Mouse (Mus musculus) ovary, adult 10 weeks (tissue): ENCODE data around the gene Rps12-ps3. TPM values are rescaled to one million over a fixed set of nuclear protein-coding genes. Genes with fewer than 3 reads are reported as not detected.

Source experiments
- polyA plus RNA-seq: library from polyadenylated mRNA; stranded (reverse); fragments of 350-450 nt; fragmentation: Illumina TruSeq; extraction: RNeasy Lipid Tissue Mini Kit (QIAGEN cat#74804); gene quantifications from one replicate; pipeline ENCODE4 v1.2.3, GENCODE M21; 2014

Rps12-ps3 gene
- 1.5 TPM for polyA plus RNA-seq

DNA sequence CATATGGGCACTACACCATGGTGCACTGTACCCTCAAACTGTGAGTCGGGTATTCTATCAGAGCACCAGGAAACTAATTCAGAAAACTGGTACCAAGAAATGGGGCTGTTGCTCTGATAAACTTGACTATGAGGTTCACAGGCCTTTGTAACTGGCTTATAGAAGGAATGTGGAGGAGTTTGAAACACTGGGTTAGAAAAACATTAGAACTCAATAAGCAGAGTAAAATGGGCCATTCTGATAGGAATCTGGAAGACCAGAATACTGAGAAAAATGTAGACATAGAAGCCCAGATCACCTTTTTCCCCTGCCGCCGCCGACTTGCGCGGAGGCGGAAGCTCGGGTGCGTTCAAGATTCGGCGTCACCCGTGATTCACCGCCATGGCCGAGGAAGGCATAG lies at the start of gene Rps12-ps3:
Rps12-ps3 (plus strand) TSS at position 301 of the 400 bp plus-strand sequence.

DNA sequence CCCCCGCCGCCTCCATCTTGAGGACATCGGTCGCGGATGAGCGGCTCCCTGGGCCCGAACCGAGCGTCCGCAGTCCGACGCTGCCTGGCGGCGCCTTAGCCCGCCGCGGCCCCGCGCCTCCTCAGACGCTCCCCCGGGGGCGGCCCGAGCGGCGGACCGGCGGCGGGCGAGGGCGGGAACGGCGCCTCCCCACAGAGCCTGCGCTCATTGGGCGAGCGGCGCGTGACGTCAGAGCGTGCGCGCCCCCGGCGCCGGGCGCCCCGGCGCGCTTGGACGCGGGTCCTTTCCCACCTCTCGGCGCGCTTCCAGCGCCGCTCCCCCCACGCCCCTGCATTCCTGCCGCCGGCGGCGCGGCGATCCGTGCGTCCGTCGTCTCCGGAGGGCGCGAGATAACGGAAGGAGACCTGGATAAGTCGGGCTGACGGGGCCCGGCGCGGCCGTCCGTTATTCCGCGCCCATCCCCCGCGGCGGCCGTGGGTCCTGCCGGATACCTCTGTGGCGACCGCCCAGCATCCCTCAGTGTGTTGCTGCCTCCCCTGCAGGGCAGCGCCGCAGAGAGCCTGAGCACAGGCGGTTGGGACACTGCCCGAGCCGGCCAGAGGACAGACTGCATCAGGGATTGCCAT lies 23.7 kb downstream of the Rps12-ps3 start, which contains the start of gene Pdzd8:
Pdzd8 (minus strand) TSS at position 123 of the 626 bp plus-strand sequence.

Other genes with a start within 250 kb of the Rps12-ps3 start
- gene Shtn1, start 246.2 kb upstream of the Rps12-ps3 start, polyA plus RNA-seq, result 30.8 TPM
- not detected for gene Vax1, start 152.2 kb upstream of the Rps12-ps3 start, polyA plus RNA-seq
- 0.17 TPM for gene Kcnk18, start 103.1 kb upstream of the Rps12-ps3 start, polyA plus RNA-seq
- 234 TPM for gene Slc18a2, start 61.4 kb upstream of the Rps12-ps3 start, polyA plus RNA-seq
- 97.2 TPM for gene Pdzd8, start 23.5 kb downstream of the Rps12-ps3 start, polyA plus RNA-seq
- gene Emx2, start 136.1 kb downstream of the Rps12-ps3 start, polyA plus RNA-seq, result 158 TPM